1 mouse cellular context compared by ENCODE assay signal in the genomic region with DNA sequence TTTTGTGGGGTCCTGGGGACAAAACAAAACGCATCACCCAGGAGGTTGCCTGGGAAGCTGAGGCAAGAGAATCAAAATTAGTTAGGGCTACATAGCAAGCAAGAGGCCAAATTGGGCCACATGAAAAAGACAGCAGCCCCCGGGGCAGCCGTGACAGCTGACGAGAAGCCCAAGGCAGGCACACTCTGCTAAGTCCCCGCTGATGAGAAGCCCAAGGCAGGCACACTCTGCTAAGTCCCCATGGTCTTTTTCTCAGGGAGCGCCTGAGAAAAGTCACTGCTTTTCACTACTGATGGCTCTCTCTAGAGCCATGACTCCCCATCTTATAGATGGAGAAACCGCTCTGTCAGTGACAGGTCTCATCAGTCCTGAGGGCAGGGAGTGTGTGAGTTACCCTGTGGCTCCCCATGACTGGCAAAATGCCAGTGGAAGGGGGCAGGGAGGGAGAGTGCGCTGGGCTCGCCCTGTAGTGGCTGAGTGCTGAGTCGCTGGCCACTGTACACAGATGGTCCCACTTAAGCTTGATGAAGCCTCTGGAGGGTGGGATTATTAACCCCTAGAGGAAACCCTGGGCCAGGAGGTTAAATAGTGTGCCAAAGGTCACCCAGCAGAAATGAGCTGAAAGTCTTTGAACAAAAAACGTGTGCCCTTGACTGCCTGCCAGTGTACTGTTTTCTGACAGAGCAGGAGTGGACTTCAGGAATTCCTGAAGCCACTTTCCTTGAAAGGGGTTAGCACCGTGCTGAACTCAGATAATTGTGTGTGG.
TF ChIP-seq lines count a peak whose summit lies in the region.

No protein-coding gene starts in this region.

TF ChIP-seq in MEL, 35 proteins besides CTCF, POLR2A, EP300 and RAD21 (continued from another document):
- 0 out of 2 replicates have a peak, but pooled peaks have one; percentile 14 for TF ChIP-seq MYC (IDR thresholded peaks at IDR 0.05; ENCODE audit: low read depth, low read length)
- TF ChIP-seq ZKSCAN1 (IDR thresholded peaks at IDR 0.05; ENCODE audit: low read depth, low read length) = no peak
- peak; percentile 25; the same call in 1 of the 2 replicates for TF ChIP-seq ETS1 (IDR thresholded peaks at IDR 0.05; ENCODE audit: low read depth, low read length)
- no peak for TF ChIP-seq MYB (IDR thresholded peaks at IDR 0.05; ENCODE audit: low read depth, low read length)
- peak; percentile 67; the same call in 1 of the 2 replicates for TF ChIP-seq MAZ (IDR thresholded peaks at IDR 0.05; ENCODE audit: low read depth, low read length)
- TF ChIP-seq JUND (IDR thresholded peaks at IDR 0.05; ENCODE audit: low read depth, low read length) = no peak
- 0 out of 2 replicates have a peak, but pooled peaks have one; percentile 8 for TF ChIP-seq HCFC1 (IDR thresholded peaks at IDR 0.05; ENCODE audit: low read depth, low read length)
- 0 out of 2 replicates have a peak, but pooled peaks have one; percentile 8 for TF ChIP-seq TCF12 (IDR thresholded peaks at IDR 0.05; ENCODE audit: low read depth, low read length)
- TF ChIP-seq SIN3A (IDR thresholded peaks at IDR 0.05; ENCODE audit: low read length) = 0 out of 2 replicates have a peak, but pooled peaks have one; percentile 9
